Mouse (Mus musculus) regulatory T cell (primary cell): ENCODE results near the gene Tbl1xr1.

Source experiments
- in situ Hi-C: fragments of 300-600 bp; cut with MboI, MseI; formaldehyde crosslinking; loops from one replicate; pipeline ENCODE4 v1.15.1; 2025; ENCODE audit warnings: high pct_unique_total_duplicates

The Tbl1xr1 gene

DNA sequence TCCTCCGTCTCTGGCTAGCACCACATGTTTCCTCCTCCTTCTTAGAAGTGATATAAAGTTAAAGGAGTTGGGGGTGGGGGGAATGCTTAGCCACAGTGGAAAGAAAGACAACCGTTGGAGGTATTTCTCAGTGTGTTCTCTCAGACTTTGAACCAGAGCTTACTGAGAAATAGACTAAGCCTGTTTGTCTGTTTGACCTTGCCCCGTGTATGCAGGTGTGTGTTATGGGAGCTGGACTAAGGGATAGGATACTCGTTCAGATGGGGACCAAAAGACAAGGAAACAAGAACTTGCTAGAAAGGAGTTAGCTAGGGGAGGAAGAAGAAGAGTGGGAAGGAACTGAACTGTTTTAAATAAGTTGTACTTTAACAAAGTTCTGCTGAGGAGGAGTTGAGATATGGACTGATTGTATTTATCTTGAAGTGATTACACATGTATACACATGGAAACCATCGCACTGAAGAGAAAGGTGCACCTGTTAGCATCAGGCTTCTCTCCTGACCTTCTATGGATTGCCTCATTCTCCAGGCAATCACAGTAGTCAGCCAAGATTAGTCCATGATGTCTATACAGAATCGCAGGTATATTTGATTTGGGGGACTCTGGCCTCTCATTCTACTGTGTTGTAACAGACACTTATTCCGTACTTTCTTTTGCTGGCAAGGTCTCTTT lies 117.9 kb downstream of the Tbl1xr1 start:
- in situ Hi-C loops = no loop called here

DNA sequence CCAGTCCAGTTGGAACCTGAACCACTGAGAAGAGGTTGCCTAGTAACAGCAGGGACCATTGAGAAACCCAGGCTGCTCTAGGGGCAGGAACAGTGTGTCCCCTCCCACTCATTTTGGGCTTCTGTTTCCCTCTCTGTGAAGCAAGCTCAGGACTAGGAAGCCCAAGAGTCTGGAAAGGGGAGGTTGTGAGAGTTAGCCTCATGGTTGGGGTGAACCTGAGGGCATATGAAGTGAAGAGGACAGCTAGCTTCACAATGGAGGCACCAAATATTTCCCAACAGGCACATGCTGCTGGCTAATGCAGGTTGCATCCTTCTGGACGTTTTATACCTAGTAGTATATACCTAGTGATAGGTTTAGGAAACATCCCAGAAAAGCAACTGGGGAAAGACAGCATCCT lies 122.3 kb downstream of the Tbl1xr1 start:
- in situ Hi-C loops = loop anchor here (5.0 kb wide), 1 partner anchor 47 kb away; no protein-coding TSS in a partner anchor

GRCm38 (mm10) chr3:22204186-22204585 lies 127.7 kb downstream of the Tbl1xr1 start:
- in situ Hi-C loops = no loop called here

DNA sequence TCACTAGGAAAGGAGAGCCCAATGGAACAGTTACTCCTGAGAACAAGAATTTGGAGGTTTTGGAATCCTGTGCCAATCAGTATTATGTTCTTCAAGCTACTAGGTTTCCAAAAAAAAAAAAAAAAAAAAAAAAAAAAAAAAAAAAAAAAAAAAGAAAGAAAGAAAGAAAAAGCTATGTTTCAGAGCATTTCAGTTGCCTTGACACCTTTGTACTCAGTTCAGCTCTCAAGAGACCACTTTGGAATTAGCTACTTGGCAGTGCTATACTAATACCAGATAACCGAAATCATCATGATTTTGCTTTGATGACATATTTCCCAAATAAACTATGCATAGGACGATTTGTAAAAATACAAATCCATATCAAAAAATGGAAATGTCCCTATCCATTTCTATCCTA lies 145.1 kb downstream of the Tbl1xr1 start:
- in situ Hi-C loops = no loop called here

GRCm38 (mm10) chr3:22222351-22222750 lies 145.9 kb downstream of the Tbl1xr1 start:
- in situ Hi-C loops = no loop called here

DNA sequence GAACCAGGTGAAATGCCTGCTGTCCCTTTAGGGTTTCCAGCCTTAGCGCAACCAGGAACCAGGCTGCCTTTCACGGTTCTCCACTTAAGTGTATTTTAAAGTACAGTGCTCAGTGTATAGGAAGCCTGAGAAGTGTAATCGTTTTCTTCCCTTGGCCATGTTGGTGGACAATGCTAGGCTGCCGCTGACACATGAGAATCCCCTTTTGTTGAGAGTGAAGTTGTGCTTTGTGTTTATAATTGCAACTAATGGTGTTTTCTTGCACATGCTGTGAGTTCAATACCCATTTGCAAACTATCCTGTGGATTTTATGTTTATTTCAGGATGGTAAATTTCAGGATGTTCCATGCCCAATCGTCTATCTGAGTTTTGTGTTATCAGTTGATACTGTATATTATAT lies 146.6 kb downstream of the Tbl1xr1 start:
- in situ Hi-C loops = no loop called here

DNA sequence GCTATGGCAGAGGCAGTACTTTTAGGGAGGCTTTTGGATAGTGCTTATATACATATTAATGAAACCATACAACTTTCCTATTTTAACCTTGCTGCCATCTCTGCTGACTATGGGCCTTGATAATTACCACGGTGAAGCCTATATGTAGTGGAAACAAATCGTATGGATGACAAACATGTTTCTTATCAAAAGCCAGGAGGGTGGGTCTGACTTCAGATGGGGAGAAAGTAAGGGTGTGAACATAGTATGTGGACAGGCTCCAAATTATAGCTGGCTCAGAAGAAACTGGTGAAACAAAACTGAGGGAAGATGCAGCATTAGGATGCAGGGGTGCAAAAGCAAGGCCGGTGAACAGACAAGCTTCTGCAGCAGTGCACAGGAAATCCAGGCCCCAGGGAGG lies 151.6 kb downstream of the Tbl1xr1 start:
- in situ Hi-C loops = no loop called here

GRCm38 (mm10) chr3:22230635-22231034 lies 154.2 kb downstream of the Tbl1xr1 start:
- in situ Hi-C loops = no loop called here

GRCm38 (mm10) chr3:22238106-22238900 lies 161.9 kb downstream of the Tbl1xr1 start:
- in situ Hi-C loops = no loop called here
